16 mouse cellular contexts compared by ENCODE assay signal in genomic region chr3:50879050-50879449, GRCm38 (mm10).
"Had no signal": no experiment of that assay in that cellular context is flagged by ENCODE, and none has a peak within 500 bp of the region (broad histone marks: within the 10 kb centered on the region; RNA-seq: fewer than 3 reads in every experiment).

No protein-coding gene starts in this region.

- H3K36me3 ChIP-seq: limb, embryonic 15.5 days; liver, embryonic 13.5 days; midbrain, embryonic 12.5 days; neural tube, embryonic 13.5 days had no signal

- H3K27ac ChIP-seq: kidney, postnatal 0 days; limb, embryonic 15.5 days; liver, embryonic 13.5 days; midbrain, embryonic 12.5 days; neural tube, embryonic 13.5 days had no signal

- ATAC-seq: midbrain, embryonic 16.5 days had no signal

- DNase-seq: kidney, adult 9 months; kidney, postnatal 36 days; layer of hippocampus, adult 9-11 months; layer of hippocampus, postnatal 36 days; liver, embryonic 13.5 days; lung, adult 18-20 months; lung, postnatal 36 days; right cerebral cortex, postnatal 14 days; thymus, adult 2 months; thymus, postnatal 25 days had no signal

- H3K4me2 ChIP-seq: limb, embryonic 15.5 days; liver, embryonic 13.5 days; midbrain, embryonic 12.5 days; neural tube, embryonic 13.5 days had no signal

- H3K27me3 ChIP-seq: limb, embryonic 15.5 days; liver, embryonic 13.5 days; megakaryocyte, embryonic 14.5 days; midbrain, embryonic 12.5 days; neural tube, embryonic 13.5 days had no signal

- H3K4me1 ChIP-seq: liver, embryonic 13.5 days; megakaryocyte, embryonic 14.5 days had no signal

- H3K9ac ChIP-seq: limb, embryonic 15.5 days; liver, embryonic 13.5 days; midbrain, embryonic 12.5 days; neural tube, embryonic 13.5 days had no signal

- H3K9me3 ChIP-seq: limb, embryonic 15.5 days; liver, embryonic 13.5 days; midbrain, embryonic 12.5 days; neural tube, embryonic 13.5 days had no signal

- H3K4me3 ChIP-seq: limb, embryonic 15.5 days; liver, embryonic 13.5 days; megakaryocyte, embryonic 14.5 days; midbrain, embryonic 12.5 days; neural tube, embryonic 13.5 days had no signal
